Mouse (Mus musculus): ENCODE measurements around the gene Eno3.
A peak's percentile ranks its signal among the peaks of the same experiment; 100 is the strongest.

Eno3 gene

GRCm38 (mm10) chr11:70657991-70658390 lies 989 bp downstream of the Eno3 start:
- no peak for DNase-seq

- DNase-seq = no peak
Measured at GRCm38 (mm10) chr11:70658521-70658920, 1.5 kb downstream of the Eno3 start.

GRCm38 (mm10) chr11:70658942-70659341 lies 1.9 kb downstream of the Eno3 start:
- DNase-seq = no peak

GRCm38 (mm10) chr11:70660571-70660970 lies 3.6 kb downstream of the Eno3 start:
- no peak for DNase-seq

- no peak for DNase-seq
Measured at GRCm38 (mm10) chr11:70663101-70663500, 6.1 kb downstream of the Eno3 start.

GRCm38 (mm10) chr11:70663957-70664356 lies 7.0 kb downstream of the Eno3 start:
- DNase-seq = no peak

GRCm38 (mm10) chr11:70664741-70665140 lies 7.7 kb downstream of the Eno3 start:
- DNase-seq = no peak

GRCm38 (mm10) chr11:70666687-70667086 lies 9.7 kb downstream of the Eno3 start:
- DNase-seq = no peak

GRCm38 (mm10) chr11:70667271-70668150 lies 10.5 kb downstream of the Eno3 start:
- DNase-seq = no peak

- peak; percentile 82 for DNase-seq
Measured at GRCm38 (mm10) chr11:70668335-70668770, 11.4 kb downstream of the Eno3 start.

- DNase-seq = peak; percentile 95
Measured at GRCm38 (mm10) chr11:70668771-70669505, 11.9 kb downstream of the Eno3 start, which contains the start of gene Spag7. Spag7 (minus strand) TSS chr11:70669416.

- DNase-seq = peak; percentile 84
Measured at GRCm38 (mm10) chr11:70669582-70670345, 12.8 kb downstream of the Eno3 start.

- DNase-seq = no peak
Measured at GRCm38 (mm10) chr11:70670483-70670882, 13.5 kb downstream of the Eno3 start.

GRCm38 (mm10) chr11:70671333-70672047 lies 14.5 kb downstream of the Eno3 start:
- DNase-seq = no peak

- DNase-seq = no peak
Measured at GRCm38 (mm10) chr11:70674014-70674413, 17.0 kb downstream of the Eno3 start.

- DNase-seq = no peak
Measured at GRCm38 (mm10) chr11:70674501-70674900, 17.5 kb downstream of the Eno3 start.

GRCm38 (mm10) chr11:70678092-70678491 lies 21.1 kb downstream of the Eno3 start:
- DNase-seq = no peak

- DNase-seq = no peak
Measured at GRCm38 (mm10) chr11:70678576-70678975, 21.6 kb downstream of the Eno3 start.

GRCm38 (mm10) chr11:70679361-70679760 lies 22.4 kb downstream of the Eno3 start:
- DNase-seq = no peak

- peak; percentile 22 for DNase-seq
Measured at GRCm38 (mm10) chr11:70679894-70680293, 22.9 kb downstream of the Eno3 start.

GRCm38 (mm10) chr11:70681170-70681569 lies 24.2 kb downstream of the Eno3 start:
- no peak for DNase-seq

- no peak for DNase-seq
Measured at GRCm38 (mm10) chr11:70681897-70682581, 25.0 kb downstream of the Eno3 start.
